Mouse (Mus musculus): ENCODE data around the gene Fastkd3. TPM values are rescaled to one million over a fixed set of nuclear protein-coding genes. Genes with fewer than 3 reads are reported as not detected.

The Fastkd3 gene
- total and polyA plus RNA-seq, 3 experiments, result 17.8 to 46.6 (median 37.6) TPM

DNA sequence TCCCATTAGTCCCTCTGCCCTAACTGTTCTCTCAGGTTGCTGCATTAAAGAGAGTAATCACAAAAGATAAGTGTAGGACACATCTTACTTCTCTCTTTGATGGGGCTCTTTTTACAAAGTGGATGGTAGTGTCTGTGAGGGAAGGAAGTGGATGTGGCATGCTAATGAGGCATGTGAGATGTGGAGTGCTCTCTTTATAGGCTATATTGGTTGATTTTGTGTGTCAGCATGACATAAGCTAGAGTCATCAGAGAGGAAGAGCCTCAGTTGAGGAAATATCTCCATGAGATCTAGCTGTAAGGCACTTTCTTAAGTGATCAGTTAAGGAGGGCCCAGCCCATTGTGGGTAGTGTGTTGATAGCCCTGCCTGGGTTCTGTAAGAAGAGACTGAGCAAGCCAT, 6.3 kb downstream of the Fastkd3 start:
- H3K4me1 ChIP-seq (ENCODE audit: control insufficient read depth in 1 of 2, insufficient read depth in 2 of 2), result peaks cover 3 to 65% of the 10 kb centered on the region in 2 experiments; a peak in 3 of 4 replicates
- H3K27ac ChIP-seq (ENCODE audit: insufficient read depth, low read depth), result no peak overlapping the region
- peaks cover 82 to 99% of the 10 kb centered on the region in 2 experiments for H3K36me3 ChIP-seq (replicated peaks in 1 of 2; ENCODE audit: control insufficient read depth in 1 of 2, insufficient read depth in 1 of 2, low read length in 1 of 2)
- H3K4me2 ChIP-seq (ENCODE audit: insufficient read depth, low read depth, poor library complexity, severe bottlenecking), result no peak overlapping the region
- no peaks in the 10 kb centered on the region for H3K27me3 ChIP-seq (replicated peaks)
- dilution Hi-C loops (cut with MboI; ENCODE audit: extremely low pct_ligation_motif_present, extremely low pct_unique_long_range_greater_than_20kb, low sequenced_read_pairs), result no loop called here
- peaks cover 9% of the 10 kb centered on the region; the same call in 1 of the 2 replicates for H3K79me2 ChIP-seq (replicated peaks; ENCODE audit: control insufficient read depth, extremely low read depth, insufficient read depth, poor library complexity, severe bottlenecking)
- in situ Hi-C loops (cut with MboI; ENCODE audit: low pct_ligation_motif_present, low pct_unique_long_range_greater_than_20kb, low sequenced_read_pairs), result loop anchor here (10.0 to 25.0 kb wide), 2 partner anchors 866 to 1224 kb away; partner anchors contain the start of gene Med10
- no peaks in the 10 kb centered on the region for H3K9me3 ChIP-seq (replicated peaks; ENCODE audit: low read length)
- H3K9ac ChIP-seq (ENCODE audit: insufficient read depth, low read depth), result no peak overlapping the region
- no peak for DNase-seq (ENCODE audit: extremely low read depth)
- H3K4me3 ChIP-seq (replicated peaks in 1 of 3; ENCODE audit: low read depth in 2 of 3, low read length in 2 of 3, poor library complexity in 1 of 3), result no peak overlapping the region
- TF ChIP-seq SIN3A (IDR thresholded peaks at IDR 0.05; ENCODE audit: low read length) (no peak), BHLHE40 (IDR thresholded peaks at IDR 0.05; ENCODE audit: low read depth, low read length) (no peak), POLR2A (IDR thresholded peaks at IDR 0.05; ENCODE audit: low read depth, low read length) (no peak), PAX5 (IDR thresholded peaks at IDR 0.05; ENCODE audit: low read length) (no peak), RAD21 (IDR thresholded peaks at IDR 0.05; ENCODE audit: low read depth, low read length) (no peak), TBP (conservative IDR thresholded peaks at IDR 0.05; ENCODE audit: low read depth, low read length) (no peak), MAX (IDR thresholded peaks at IDR 0.05; ENCODE audit: low read length) (no peak), KAT2A (IDR thresholded peaks at IDR 0.05; ENCODE audit: insufficient replicate concordance, low read length) (no peak), MYC (IDR thresholded peaks at IDR 0.05; ENCODE audit: low read depth, low read length) (no peak), POLR2AphosphoS2 (IDR thresholded peaks at IDR 0.05; ENCODE audit: low read depth, low read length) (no peak), UBTF (IDR thresholded peaks at IDR 0.05; ENCODE audit: low read depth, low read length) (no peak), MXI1 (IDR thresholded peaks at IDR 0.05; ENCODE audit: low read depth, low read length) (no peak), NELFE (IDR thresholded peaks at IDR 0.05; ENCODE audit: low read depth, low read length) (no peak), NRF1 (IDR thresholded peaks at IDR 0.05; ENCODE audit: low read depth, low read length) (no peak)

- Histone ChIP-seq H3K27ac (ENCODE audit: insufficient read depth, low read depth) (no peak overlapping the region), H3K4me3 (replicated peaks in 1 of 3; ENCODE audit: low read depth in 2 of 3, low read length in 2 of 3, poor library complexity in 1 of 3) (no peak overlapping the region), H3K79me2 (replicated peaks; ENCODE audit: control insufficient read depth, extremely low read depth, insufficient read depth, poor library complexity, severe bottlenecking) (no peaks in the 10 kb centered on the region), H3K36me3 (replicated peaks in 1 of 2; ENCODE audit: control insufficient read depth in 1 of 2, insufficient read depth in 1 of 2, low read length in 1 of 2) (peaks cover 38 to 56% of the 10 kb centered on the region in 2 experiments), H3K4me1 (ENCODE audit: control insufficient read depth in 1 of 2, insufficient read depth in 2 of 2) (peaks cover 0 to 30% of the 10 kb centered on the region in 2 experiments; a peak in 3 of 4 replicates), H3K9me3 (replicated peaks; ENCODE audit: low read length) (no peaks in the 10 kb centered on the region), H3K9ac (ENCODE audit: insufficient read depth, low read depth) (no peak overlapping the region), H3K4me2 (ENCODE audit: insufficient read depth, low read depth, poor library complexity, severe bottlenecking) (no peak overlapping the region), H3K27me3 (replicated peaks) (no peaks in the 10 kb centered on the region)
- TF ChIP-seq CTCF (conservative IDR thresholded peaks at IDR 0.05 in 1 of 2, IDR thresholded peaks at IDR 0.05 in 1 of 2; ENCODE audit: low read depth in 2 of 2, low read length in 2 of 2), result peak in 1 of 2 experiments; percentile 55; a peak in 2 of 4 replicates
- TF ChIP-seq JUN (IDR thresholded peaks at IDR 0.05; ENCODE audit: insufficient read depth, low read depth, low read length), result no peak
- no peak for TF ChIP-seq NELFE (IDR thresholded peaks at IDR 0.05; ENCODE audit: low read depth, low read length)
- no peak for TF ChIP-seq MXI1 (IDR thresholded peaks at IDR 0.05; ENCODE audit: low read depth, low read length)
- peak; percentile 52; the same call in 1 of the 2 replicates for TF ChIP-seq ZNF384 (IDR thresholded peaks at IDR 0.05; ENCODE audit: low read depth, low read length)
- TF ChIP-seq SMC3 (IDR thresholded peaks at IDR 0.05; ENCODE audit: low read depth, low read length), result peak; percentile 17; the same call in 1 of the 2 replicates
- peak; percentile 41 for TF ChIP-seq RAD21 (IDR thresholded peaks at IDR 0.05; ENCODE audit: low read depth, low read length)
- TF ChIP-seq JUND (conservative IDR thresholded peaks at IDR 0.05; ENCODE audit: low read depth, low read length), result no peak
- in situ Hi-C loops (cut with MboI; ENCODE audit: low pct_ligation_motif_present, low pct_unique_long_range_greater_than_20kb, low sequenced_read_pairs), result loop anchor here (25.0 kb wide), 1 partner anchor 1219 kb away; the partner anchor contains the start of gene Med10
- peak; percentile 20 for DNase-seq (ENCODE audit: extremely low read depth)
- dilution Hi-C loops (cut with MboI; ENCODE audit: extremely low pct_ligation_motif_present, extremely low pct_unique_long_range_greater_than_20kb, low sequenced_read_pairs), result no loop called here
Measured at GRCm38 (mm10) chr13:68593797-68594196, 11.8 kb downstream of the Fastkd3 start.
